Mouse (Mus musculus) kidney, adult 18-20 months (tissue): ENCODE data around the gene Tspan15.

ENCODE experiments used
- DNase-seq: peaks from one replicate; pipeline ENCODE4 v3.0.0; 2021

Gene Tspan15

GRCm38 (mm10) chr10:62225839-62226238, 5.2 kb downstream of the Tspan15 start:
- no peak for DNase-seq

- no peak for DNase-seq
Measured at GRCm38 (mm10) chr10:62224231-62224630, 6.8 kb downstream of the Tspan15 start.

GRCm38 (mm10) chr10:62222777-62223176, 8.3 kb downstream of the Tspan15 start:
- no peak for DNase-seq

- DNase-seq = no peak
Measured at GRCm38 (mm10) chr10:62221647-62222046, 9.4 kb downstream of the Tspan15 start.

- peak; percentile 56 for DNase-seq
Measured at GRCm38 (mm10) chr10:62220732-62221514, 10.1 kb downstream of the Tspan15 start.

- DNase-seq = peak; percentile 50
Measured at GRCm38 (mm10) chr10:62218789-62219172, 12.3 kb downstream of the Tspan15 start.

- no peak for DNase-seq
Measured at GRCm38 (mm10) chr10:62218044-62218788, 12.8 kb downstream of the Tspan15 start.

GRCm38 (mm10) chr10:62217196-62217595, 13.9 kb downstream of the Tspan15 start:
- no peak for DNase-seq

GRCm38 (mm10) chr10:62216595-62216994, 14.5 kb downstream of the Tspan15 start:
- DNase-seq = no peak

GRCm38 (mm10) chr10:62215633-62216032, 15.4 kb downstream of the Tspan15 start:
- DNase-seq = no peak

GRCm38 (mm10) chr10:62215169-62215616, 15.9 kb downstream of the Tspan15 start:
- no peak for DNase-seq

- no peak for DNase-seq
Measured at GRCm38 (mm10) chr10:62211310-62211709, 19.7 kb downstream of the Tspan15 start.

- DNase-seq = no peak
Measured at GRCm38 (mm10) chr10:62208241-62208896, 22.7 kb downstream of the Tspan15 start.

- DNase-seq = no peak
Measured at GRCm38 (mm10) chr10:62202574-62202973, 28.5 kb downstream of the Tspan15 start.

GRCm38 (mm10) chr10:62198891-62199290, 32.2 kb downstream of the Tspan15 start:
- no peak for DNase-seq

GRCm38 (mm10) chr10:62197403-62197802, 33.6 kb downstream of the Tspan15 start:
- DNase-seq = no peak

- DNase-seq = no peak
Measured at GRCm38 (mm10) chr10:62195376-62195775, 35.7 kb downstream of the Tspan15 start.

GRCm38 (mm10) chr10:62194946-62195345, 36.1 kb downstream of the Tspan15 start:
- no peak for DNase-seq

GRCm38 (mm10) chr10:62194461-62194860, 36.6 kb downstream of the Tspan15 start:
- no peak for DNase-seq

GRCm38 (mm10) chr10:62194043-62194442, 37.0 kb downstream of the Tspan15 start:
- no peak for DNase-seq

- no peak for DNase-seq
Measured at GRCm38 (mm10) chr10:62192701-62193157, 38.3 kb downstream of the Tspan15 start.

GRCm38 (mm10) chr10:62190821-62191220, 40.2 kb downstream of the Tspan15 start:
- DNase-seq = no peak

GRCm38 (mm10) chr10:62189910-62190309, 41.1 kb downstream of the Tspan15 start:
- peak; percentile 49 for DNase-seq
